Mouse (Mus musculus) Patski (cell line): ENCODE data around the gene Proser1. TPM values are rescaled to one million over a fixed set of nuclear protein-coding genes. Genes with fewer than 3 reads are reported as not detected.
A peak's percentile ranks its signal among the peaks of the same experiment; 100 is the strongest.

ENCODE experiments used
- ATAC-seq: fragments of 100-300 bp; one replicate; pipeline ENCODE4 v1.8.0; 2021
- CTCF ChIA-PET: fragments of 350-600 bp; sonication (Branson Sonifier 250); formaldehyde crosslinking; loops from one replicate; lab custom pipeline; 2022; ENCODE audit warnings: inconsistent platforms; lab: Charles Lee
- POLR2A ChIA-PET: fragments of 350-600 bp; sonication (Branson Sonifier 250); formaldehyde crosslinking; loops from one replicate; lab custom pipeline; 2022; ENCODE audit warnings: antibody characterized with exemption, inconsistent platforms; lab: Charles Lee
- DNase-seq: peaks from one replicate; pipeline ENCODE4 v3.0.0-alpha.2; 2011; ENCODE audit warnings: low read depth, low spot score
- H3K27me3 ChIP-seq: fragments of 371-371 bp; one replicate; pipeline ENCODE4 v1.5.1; 2021
- CTCF ChIP-seq: fragments of 100-300 bp; IDR thresholded peaks from one replicate; pipeline ENCODE4 v1.5.1; 2021
- in situ Hi-C: fragments of 300-500 bp; cut with MboI; formaldehyde crosslinking; loops from 3 replicates; pipeline ENCODE4 v1.11.1; 2018; ENCODE audit warnings: low pct_unique_long_range_greater_than_20kb, mixed read lengths
- polyA plus RNA-seq: library from polyadenylated mRNA; unstranded; gene quantifications from one replicate; pipeline ENCODE4 v1.2.3, GENCODE M21; 2021

The Proser1 gene
- polyA plus RNA-seq, 1 experiment from 2014 or later, result 19.5 TPM

GRCm38 (mm10) chr3:53464146-53464698 is 756 bp downstream of the Proser1 start:
- no peak for TF ChIP-seq CTCF
- ATAC-seq (peak; percentile 30), DNase-seq (no peak)
- ChIA-PET CTCF (interaction anchor here (0.8 to 2.3 kb wide), 6 partner anchors 8 to 20 kb away, joined by 4 to 10 read pairs (median 4); no protein-coding TSS in a partner anchor), POLR2A (interaction anchor here (1.3 kb wide), 1 partner anchor 9 kb away, joined by 4 read pairs; no protein-coding TSS in a partner anchor)
- no peaks in the 10 kb centered on the region for H3K27me3 ChIP-seq
- in situ Hi-C loops, result no loop called here

- no peak for TF ChIP-seq CTCF
- POLR2A ChIA-PET, result no interaction called here
- in situ Hi-C loops, result no loop called here
- ATAC-seq (no peak), DNase-seq (no peak)
- H3K27me3 ChIP-seq, result no peaks in the 10 kb centered on the region
- CTCF ChIA-PET, result interaction anchor here (1.0 to 1.4 kb wide), 4 partner anchors 9 to 437 kb away, joined by 3 to 5 read pairs (median 4); no protein-coding TSS in a partner anchor
These were observed 1.9 kb downstream of the Proser1 start for GRCm38 (mm10) chr3:53465330-53465729.

GRCm38 (mm10) chr3:53466481-53466880 is 3.0 kb downstream of the Proser1 start:
- ChIA-PET POLR2A (interaction anchor here (0.8 kb wide), 1 partner anchor 11 kb away, joined by 3 read pairs; no protein-coding TSS in a partner anchor), CTCF (interaction anchor here (1.1 to 1.4 kb wide), 2 partner anchors 8 to 20 kb away, joined by 3 to 5 read pairs; no protein-coding TSS in a partner anchor)
- H3K27me3 ChIP-seq, result no peaks in the 10 kb centered on the region
- ATAC-seq (no peak), DNase-seq (no peak)
- in situ Hi-C loops, result no loop called here
- TF ChIP-seq CTCF, result no peak

GRCm38 (mm10) chr3:53467356-53467755 is 3.9 kb downstream of the Proser1 start:
- in situ Hi-C loops, result no loop called here
- DNase-seq (no peak), ATAC-seq (no peak)
- CTCF ChIA-PET, result no interaction called here
- TF ChIP-seq CTCF, result no peak
- H3K27me3 ChIP-seq, result no peaks in the 10 kb centered on the region
- POLR2A ChIA-PET, result no interaction called here

- no peak for DNase-seq
- no peaks in the 10 kb centered on the region for H3K27me3 ChIP-seq
- POLR2A ChIA-PET, result interaction anchor here (1.4 kb wide), 1 partner anchor 12 kb away, joined by 3 read pairs; no protein-coding TSS in a partner anchor
- in situ Hi-C loops, result no loop called here
- CTCF ChIA-PET, result interaction anchor here (1.2 to 3.4 kb wide), 3 partner anchors 14 to 26 kb away, joined by 3 to 15 read pairs (median 4); no protein-coding TSS in a partner anchor
- ATAC-seq, result no peak
- TF ChIP-seq CTCF, result no peak
These were observed 6.2 kb downstream of the Proser1 start for GRCm38 (mm10) chr3:53469650-53470049.

- in situ Hi-C loops, result no loop called here
- TF ChIP-seq CTCF, result no peak
- H3K27me3 ChIP-seq, result no peaks in the 10 kb centered on the region
- ChIA-PET POLR2A (interaction anchor here (0.6 to 1.6 kb wide), 2 partner anchors 8 to 156 kb away, joined by 4 read pairs; partner anchors contain the start of gene Proser1), CTCF (interaction anchor here (1.4 to 1.7 kb wide), 2 partner anchors 8 to 19 kb away, joined by 3 to 6 read pairs; partner anchors contain the start of genes Nhlrc3 and Proser1)
- ATAC-seq (no peak), DNase-seq (no peak)
These were observed 8.6 kb downstream of the Proser1 start for GRCm38 (mm10) chr3:53472061-53472460.

- no peak for TF ChIP-seq CTCF
- DNase-seq, result no peak
- in situ Hi-C loops, result no loop called here
- ChIA-PET CTCF (interaction anchor here (1.0 to 3.4 kb wide), 4 partner anchors 8 to 20 kb away, joined by 3 to 14 read pairs (median 4); no protein-coding TSS in a partner anchor), POLR2A (interaction anchor here (0.5 kb wide), 1 partner anchor 1292 kb away, joined by 3 read pairs; no protein-coding TSS in a partner anchor)
- ATAC-seq, result no peak
- H3K27me3 ChIP-seq, result no peaks in the 10 kb centered on the region
These were observed 10.7 kb downstream of the Proser1 start for GRCm38 (mm10) chr3:53474179-53474578.

GRCm38 (mm10) chr3:53475889-53476288 is 12.4 kb downstream of the Proser1 start:
- no peak for TF ChIP-seq CTCF
- no peak for DNase-seq
- ChIA-PET CTCF (interaction anchor here (0.7 to 3.4 kb wide), 3 partner anchors 10 to 15 kb away, joined by 4 to 14 read pairs (median 4); partner anchors contain the start of gene Proser1), POLR2A (no interaction called here)
- H3K27me3 ChIP-seq, result no peaks in the 10 kb centered on the region
- in situ Hi-C loops, result no loop called here
- no peak for ATAC-seq

- DNase-seq, result peak; percentile 22
- CTCF ChIA-PET, result interaction anchor here (1.4 kb wide), 1 partner anchor 122 kb away, joined by 3 read pairs; no protein-coding TSS in a partner anchor
- no peaks in the 10 kb centered on the region for H3K27me3 ChIP-seq
- in situ Hi-C loops, result no loop called here
- no peak for TF ChIP-seq CTCF
- ATAC-seq, result no peak
- POLR2A ChIA-PET, result interaction anchor here (0.7 kb wide), 1 partner anchor 12 kb away, joined by 3 read pairs; no protein-coding TSS in a partner anchor
These were observed 14.0 kb downstream of the Proser1 start for GRCm38 (mm10) chr3:53477468-53477867.

GRCm38 (mm10) chr3:53478419-53479046 is 15.1 kb downstream of the Proser1 start:
- H3K27me3 ChIP-seq, result no peaks in the 10 kb centered on the region
- ATAC-seq (no peak), DNase-seq (no peak)
- POLR2A ChIA-PET, result no interaction called here
- CTCF ChIA-PET, result interaction anchor here (1.3 kb wide), 1 partner anchor 11 kb away, joined by 5 read pairs; no protein-coding TSS in a partner anchor
- in situ Hi-C loops, result no loop called here
- no peak for TF ChIP-seq CTCF
